Mouse (Mus musculus) limb, embryonic 12.5 days (tissue): ENCODE results near the gene Gm9999. TPM values are rescaled to one million over a fixed set of nuclear protein-coding genes. Genes with fewer than 3 reads are reported as not detected.

ENCODE experiments used
- ATAC-seq: fragments of 200-750 bp; cut with Nextera tagmentation; 2 replicates; pipeline ENCODE4 v1.8.0; 2017; ENCODE audit warnings: low read depth, moderate TSS enrichment; ENCODE audit not compliant: insufficient number of reproducible peaks, insufficient read depth, low FRiP score, low TSS enrichment
- H3K27ac ChIP-seq: fragments of 300-500 bp; sonication (generic); 2 replicates; pipeline ENCODE4 v1.5.1; 2016; ENCODE audit warnings: mild to moderate bottlenecking, moderate library complexity
- H3K27me3 ChIP-seq: fragments of 300-500 bp; sonication (generic); 2 replicates; pipeline ENCODE4 v1.6.1; 2016; ENCODE audit warnings: mild to moderate bottlenecking, moderate library complexity
- H3K36me3 ChIP-seq: fragments of 300-500 bp; sonication (generic); 2 replicates; pipeline ENCODE4 v1.6.1; 2016; ENCODE audit warnings: mild to moderate bottlenecking, moderate library complexity
- H3K4me1 ChIP-seq: fragments of 300-500 bp; sonication (generic); replicated peaks from 2 replicates; pipeline ENCODE4 v1.6.1; 2016
- H3K4me2 ChIP-seq: fragments of 300-500 bp; sonication (generic); 2 replicates; pipeline ENCODE4 v1.6.1; 2016; ENCODE audit warnings: mild to moderate bottlenecking, moderate library complexity
- H3K4me3 ChIP-seq: fragments of 300-500 bp; sonication (generic); replicated peaks from 2 replicates; pipeline ENCODE4 v1.5.1; 2016; ENCODE audit warnings: mild to moderate bottlenecking
- H3K9ac ChIP-seq: fragments of 300-500 bp; sonication (generic); replicated peaks from 2 replicates; pipeline ENCODE4 v1.6.1; 2016; ENCODE audit warnings: mild to moderate bottlenecking, moderate library complexity
- H3K9me3 ChIP-seq: fragments of 300-500 bp; sonication (generic); 2 replicates; pipeline ENCODE4 v1.6.1; 2016; ENCODE audit warnings: mild to moderate bottlenecking, moderate library complexity
- WGBS: fragments of 180-500 bp; shearing (Covaris S2); methylation state at CpG from one replicate; pipeline ENCODE4 v1.1.7; 2016; 5-methylcytosine and 5-hydroxymethylcytosine counted together
- polyA plus RNA-seq: library from polyadenylated mRNA; unstranded; fragments of >200 nt; fragmentation: Nextera tagmentation; extraction: Ambion mirVana; gene quantifications from 2 replicates; pipeline ENCODE4 v1.2.1, GENCODE M21; 2016

The Gm9999 gene
- polyA plus RNA-seq, 1 experiment from 2014 or later: not detected

DNA sequence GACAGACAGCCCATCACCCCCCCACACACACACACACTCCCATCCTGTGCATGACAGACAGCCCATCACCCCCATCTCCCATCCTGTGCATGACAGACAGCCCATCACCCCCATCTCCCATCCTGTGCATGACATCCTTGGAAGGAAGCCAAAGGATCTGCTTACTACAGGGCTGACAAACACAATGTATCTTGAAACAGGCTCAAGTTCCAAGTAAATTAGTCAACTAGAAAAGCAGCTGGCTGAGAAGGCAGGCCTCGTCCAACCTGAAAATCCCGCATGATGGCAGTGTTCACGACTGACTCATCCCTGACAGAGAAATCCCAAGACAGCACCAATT is 17.2 kb downstream of the Gm9999 start:
- peaks cover 16% of the 10 kb centered on the region for H3K4me1 ChIP-seq
- H3K9ac ChIP-seq: no peak overlapping the region
- H3K27me3 ChIP-seq: no peaks in the 10 kb centered on the region
- no peak overlapping the region for H3K27ac ChIP-seq
- no peak overlapping the region for H3K4me3 ChIP-seq
- no peak for ATAC-seq
- H3K36me3 ChIP-seq: peaks cover 37% of the 10 kb centered on the region
- 74% methylated on average over 3 of the region's 3 CpGs for WGBS
- H3K4me2 ChIP-seq: no peak overlapping the region
- no peaks in the 10 kb centered on the region for H3K9me3 ChIP-seq

DNA sequence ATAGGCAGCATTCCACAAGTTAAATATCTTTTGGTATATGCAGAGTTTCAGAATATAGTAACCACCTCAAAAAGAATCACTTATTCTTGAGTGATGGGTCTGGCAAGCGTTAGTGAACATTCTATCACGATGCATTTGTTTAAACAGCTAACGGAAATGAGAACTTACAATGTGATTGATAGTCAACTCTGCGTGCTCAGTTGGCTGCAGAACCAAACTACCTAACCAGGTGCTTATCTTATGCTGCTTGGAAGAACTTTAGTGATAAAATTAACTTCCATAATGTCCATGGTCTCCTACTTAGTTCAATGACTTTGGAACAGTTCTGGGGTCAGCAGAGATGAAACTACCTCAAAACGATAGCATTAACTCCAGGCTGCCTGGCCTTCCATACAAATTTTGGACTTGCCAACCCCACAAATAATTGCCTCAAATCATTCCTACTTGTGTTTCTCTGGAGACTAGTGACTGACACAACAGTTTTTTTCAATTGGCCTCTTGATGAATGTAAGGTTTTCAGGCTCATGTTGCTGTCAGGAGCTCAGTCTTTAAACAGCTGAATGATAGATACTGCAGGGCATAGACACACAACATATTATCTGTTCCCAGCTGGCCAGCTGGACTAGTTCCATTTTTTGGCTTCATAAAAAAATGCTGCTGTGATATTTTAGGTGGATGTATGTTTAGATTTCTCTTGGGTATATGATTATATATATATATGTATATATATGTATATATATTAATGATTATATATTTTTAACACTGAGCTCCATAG is 17.9 kb downstream of the Gm9999 start:
- no peak overlapping the region for H3K9ac ChIP-seq
- ATAC-seq: no peak
- 92% methylated on average over 5 of the region's 5 CpGs for WGBS
- H3K36me3 ChIP-seq: peaks cover 31% of the 10 kb centered on the region
- H3K4me3 ChIP-seq: no peak overlapping the region
- no peak overlapping the region for H3K27ac ChIP-seq
- peaks cover 16% of the 10 kb centered on the region for H3K4me1 ChIP-seq
- H3K9me3 ChIP-seq: no peaks in the 10 kb centered on the region
- no peak overlapping the region for H3K4me2 ChIP-seq
- no peaks in the 10 kb centered on the region for H3K27me3 ChIP-seq

DNA sequence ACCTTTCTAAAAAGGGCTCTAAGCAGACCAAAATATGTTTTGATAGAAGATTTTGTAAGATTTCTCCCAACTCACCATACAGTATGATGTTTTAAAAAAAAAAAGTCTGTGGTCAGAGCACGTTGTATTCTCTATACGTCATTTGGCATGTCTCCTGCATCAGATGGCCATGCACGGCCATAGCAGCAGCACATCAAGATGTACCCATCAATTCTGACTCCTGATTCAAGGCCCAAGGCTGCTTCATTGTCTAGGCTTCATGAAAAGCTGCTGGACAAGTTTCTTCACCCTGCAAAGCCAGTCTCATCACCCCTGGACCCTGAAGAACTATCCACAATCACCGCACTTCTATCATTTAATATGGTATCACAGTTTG is 18.5 kb downstream of the Gm9999 start:
- no peak for ATAC-seq
- H3K9me3 ChIP-seq: no peaks in the 10 kb centered on the region
- H3K9ac ChIP-seq: no peak overlapping the region
- no peak overlapping the region for H3K4me3 ChIP-seq
- H3K27ac ChIP-seq: no peak overlapping the region
- H3K27me3 ChIP-seq: no peaks in the 10 kb centered on the region
- peaks cover 25% of the 10 kb centered on the region for H3K36me3 ChIP-seq
- H3K4me1 ChIP-seq: peaks cover 18% of the 10 kb centered on the region
- 74% methylated on average over 4 of the region's 4 CpGs for WGBS
- no peak overlapping the region for H3K4me2 ChIP-seq

DNA sequence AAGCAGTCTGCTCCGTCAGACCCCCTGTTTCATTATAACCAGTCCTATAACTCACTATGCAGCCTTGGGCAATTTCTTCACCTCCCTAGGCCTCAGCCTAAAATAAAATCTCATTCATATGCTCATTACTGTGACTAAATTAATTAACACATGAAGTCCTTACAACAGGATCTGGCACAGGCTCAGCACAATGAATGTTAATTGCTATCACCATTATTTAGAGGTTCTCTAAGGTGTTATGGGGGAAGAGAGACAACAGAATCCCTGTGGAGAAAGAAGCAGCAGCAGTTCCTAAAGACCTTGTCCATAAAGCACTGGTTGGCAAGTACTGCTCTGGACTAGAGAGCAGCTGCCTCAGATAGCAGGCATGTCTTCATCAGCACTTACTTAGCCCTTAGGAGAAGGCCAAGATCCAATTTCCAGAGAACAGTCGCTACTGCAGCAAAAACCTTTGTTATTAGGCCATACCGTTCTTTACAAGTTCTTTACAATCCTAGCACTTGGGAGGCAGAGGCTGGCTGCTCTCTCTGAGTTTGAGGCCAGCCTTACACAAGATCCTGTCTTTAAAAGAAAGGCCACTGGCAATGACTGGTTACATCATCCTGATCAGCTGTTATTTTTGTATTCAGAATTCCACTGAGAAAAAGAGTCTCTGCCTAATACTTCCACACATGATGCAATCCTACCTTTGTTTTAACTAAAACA is 20.2 kb downstream of the Gm9999 start:
- H3K27ac ChIP-seq: no peak overlapping the region
- no peak overlapping the region for H3K4me2 ChIP-seq
- H3K4me3 ChIP-seq: no peak overlapping the region
- H3K27me3 ChIP-seq: no peaks in the 10 kb centered on the region
- WGBS: 37% methylated on average over 3 of the region's 3 CpGs
- H3K36me3 ChIP-seq: peaks cover 8% of the 10 kb centered on the region
- no peak overlapping the region for H3K9ac ChIP-seq
- no peaks in the 10 kb centered on the region for H3K9me3 ChIP-seq
- peaks cover 24% of the 10 kb centered on the region for H3K4me1 ChIP-seq
- ATAC-seq: no peak

DNA sequence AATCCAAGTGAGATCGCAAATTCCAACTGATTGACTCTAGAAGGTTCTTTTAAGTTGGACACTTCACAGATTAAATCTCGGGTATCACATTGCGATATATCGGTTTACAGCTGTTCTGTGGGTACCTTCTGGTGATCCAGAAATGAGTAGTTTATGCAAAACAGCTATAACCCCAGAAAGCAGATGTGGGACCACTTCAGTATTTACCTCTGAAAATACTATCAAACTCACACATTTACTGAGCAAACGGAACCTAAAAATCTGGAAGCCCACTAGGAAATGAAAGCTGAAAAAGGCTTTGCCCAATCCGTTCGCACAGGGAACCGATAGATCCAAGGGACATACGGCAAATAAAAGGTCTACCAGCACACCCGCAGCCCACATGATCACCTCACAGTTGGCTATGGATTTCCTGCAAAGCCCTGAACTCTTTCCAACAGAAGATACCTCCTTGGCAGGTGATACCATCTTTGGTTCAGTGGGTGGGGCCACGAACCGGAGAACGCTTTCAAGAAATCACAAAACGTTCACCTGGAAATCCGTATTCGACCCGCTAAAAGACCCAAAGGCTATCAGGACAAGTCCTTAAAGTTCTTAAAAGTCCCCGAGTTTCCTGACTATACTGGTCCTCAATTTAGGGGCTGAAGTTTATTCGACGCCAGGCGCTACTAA is 23.9 kb downstream of the Gm9999 start:
- WGBS: 25% methylated on average over 21 of the region's 21 CpGs
- Histone ChIP-seq H3K27ac (peak overlapping the region; percentile 87), H3K9ac (peak overlapping the region; percentile 67), H3K36me3 (no peaks in the 10 kb centered on the region), H3K9me3 (no peaks in the 10 kb centered on the region), H3K4me3 (peak overlapping the region; percentile 59), H3K4me2 (peak overlapping the region; percentile 80), H3K4me1 (peaks cover 28% of the 10 kb centered on the region), H3K27me3 (no peaks in the 10 kb centered on the region)
- no peak for ATAC-seq

DNA sequence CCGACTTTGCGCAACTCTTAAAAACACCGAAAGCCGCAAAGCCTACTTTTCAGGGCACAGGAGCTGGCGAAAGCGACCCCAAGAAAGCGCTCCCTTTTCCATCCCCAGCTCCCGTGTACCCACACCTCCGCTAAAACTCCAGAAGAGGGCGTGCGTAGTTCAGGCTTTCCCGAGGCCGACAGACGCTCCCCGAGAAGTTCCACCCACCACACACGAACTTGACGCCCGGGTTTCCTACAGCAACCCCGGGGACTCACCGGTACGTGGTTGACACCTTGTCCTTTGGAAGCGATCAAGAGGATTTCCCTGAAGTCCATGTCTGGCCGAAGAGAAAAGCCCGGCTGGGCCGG is 24.4 kb downstream of the Gm9999 start:
- Histone ChIP-seq H3K9ac (peak overlapping the region; percentile 67), H3K9me3 (no peaks in the 10 kb centered on the region), H3K27me3 (no peaks in the 10 kb centered on the region), H3K4me1 (peaks cover 23% of the 10 kb centered on the region), H3K4me3 (peak overlapping the region; percentile 59), H3K4me2 (peak overlapping the region; percentile 80), H3K36me3 (no peaks in the 10 kb centered on the region), H3K27ac (peak overlapping the region; percentile 87)
- WGBS: under 1% methylated on average over 25 of the region's 25 CpGs
- 0 out of 2 replicates have a peak, but pooled peaks have one; percentile 44 for ATAC-seq

DNA sequence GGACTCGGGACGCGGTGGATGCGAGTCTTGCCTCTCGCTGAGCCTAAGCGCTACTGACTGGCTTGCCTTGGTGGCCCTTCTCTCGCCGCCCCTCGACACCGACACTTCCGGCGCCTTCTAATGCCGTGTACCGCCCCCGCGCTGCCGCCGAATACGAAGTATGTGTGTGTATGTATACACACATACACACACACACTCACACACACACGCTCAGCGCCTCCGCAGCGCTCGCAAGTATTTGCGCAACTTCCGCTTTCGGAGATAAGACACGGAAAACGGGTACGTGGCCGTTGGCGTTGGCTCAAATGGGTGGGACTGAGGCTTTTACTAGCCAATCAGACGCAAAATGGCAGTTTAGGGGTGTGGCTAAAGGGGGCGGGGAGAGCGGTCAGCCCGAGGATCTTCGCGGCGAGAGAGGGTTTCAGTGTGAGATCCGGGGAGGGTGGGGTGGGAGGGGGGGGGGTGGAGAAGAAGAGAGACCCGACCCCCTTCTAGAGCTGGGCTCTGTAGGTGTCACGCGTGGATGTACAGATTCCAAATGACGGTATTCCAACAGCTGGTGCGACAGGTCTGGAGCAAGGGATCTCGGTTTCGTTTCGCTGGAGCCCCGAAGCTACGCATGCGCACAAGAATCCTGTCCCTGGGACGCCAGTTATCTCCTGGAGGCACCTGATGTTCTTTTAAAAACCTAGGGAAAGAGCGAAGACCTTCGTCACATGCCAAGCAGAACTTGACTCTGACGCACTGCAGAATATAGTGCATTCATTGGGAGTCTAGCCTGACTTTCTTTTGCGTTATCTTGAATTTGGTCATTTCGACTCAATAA is 25.0 kb downstream of the Gm9999 start, which contains the start of gene Spty2d1:
Gene Spty2d1, minus strand, starts transcription at position 244 of the 826 bp plus-strand sequence.
- peak; percentile 95 for ATAC-seq
- Histone ChIP-seq H3K9me3 (no peaks in the 10 kb centered on the region), H3K36me3 (no peaks in the 10 kb centered on the region), H3K4me3 (peak within 1 kb of the TSS; percentile 59), H3K4me1 (peaks cover 17% of the 10 kb centered on the region), H3K27ac (peak within 1 kb of the TSS; percentile 87), H3K27me3 (no peaks in the 10 kb centered on the region), H3K4me2 (peak within 1 kb of the TSS; percentile 80), H3K9ac (peak within 1 kb of the TSS; percentile 67)
- WGBS: under 1% methylated on average over 57 of the region's 57 CpGs

DNA sequence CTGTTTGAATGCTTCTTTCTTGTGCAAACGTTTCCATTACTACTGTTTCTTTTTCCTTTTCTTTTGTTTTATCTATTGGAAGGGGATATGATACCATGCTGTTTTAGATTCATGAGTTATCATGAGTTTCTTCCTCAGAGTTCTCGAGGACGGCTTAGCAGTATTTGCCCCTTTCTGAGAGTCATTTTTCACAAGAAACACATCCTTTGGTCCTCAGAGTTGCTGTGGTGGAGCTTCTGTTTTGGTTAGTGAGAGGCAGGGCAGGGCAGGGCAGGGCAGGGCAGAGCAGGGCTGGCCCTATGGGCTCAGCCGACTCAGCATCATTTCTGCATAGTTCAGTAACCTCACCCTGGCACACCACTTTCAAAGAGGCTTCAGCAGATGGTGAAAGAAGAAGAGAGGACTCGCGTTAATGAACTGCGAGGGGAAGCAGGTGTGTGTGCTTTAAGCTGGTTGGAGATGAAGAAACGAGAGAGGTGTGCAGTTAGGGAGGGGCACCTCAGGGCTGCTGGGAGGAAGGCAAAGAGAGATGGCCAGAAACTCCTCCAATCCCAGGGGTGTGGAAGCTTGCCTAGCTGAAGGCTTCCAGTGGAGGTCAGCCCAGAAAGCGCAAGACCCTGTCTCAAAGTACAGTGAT is 29.9 kb downstream of the Gm9999 start:
- Histone ChIP-seq H3K9ac (no peak overlapping the region), H3K9me3 (no peaks in the 10 kb centered on the region), H3K4me1 (peaks cover 14% of the 10 kb centered on the region), H3K27me3 (no peaks in the 10 kb centered on the region), H3K4me2 (no peak overlapping the region), H3K36me3 (no peaks in the 10 kb centered on the region), H3K4me3 (no peak overlapping the region), H3K27ac (no peak overlapping the region)
- WGBS: 46% methylated on average over 9 of the region's 9 CpGs
- ATAC-seq: no peak

DNA sequence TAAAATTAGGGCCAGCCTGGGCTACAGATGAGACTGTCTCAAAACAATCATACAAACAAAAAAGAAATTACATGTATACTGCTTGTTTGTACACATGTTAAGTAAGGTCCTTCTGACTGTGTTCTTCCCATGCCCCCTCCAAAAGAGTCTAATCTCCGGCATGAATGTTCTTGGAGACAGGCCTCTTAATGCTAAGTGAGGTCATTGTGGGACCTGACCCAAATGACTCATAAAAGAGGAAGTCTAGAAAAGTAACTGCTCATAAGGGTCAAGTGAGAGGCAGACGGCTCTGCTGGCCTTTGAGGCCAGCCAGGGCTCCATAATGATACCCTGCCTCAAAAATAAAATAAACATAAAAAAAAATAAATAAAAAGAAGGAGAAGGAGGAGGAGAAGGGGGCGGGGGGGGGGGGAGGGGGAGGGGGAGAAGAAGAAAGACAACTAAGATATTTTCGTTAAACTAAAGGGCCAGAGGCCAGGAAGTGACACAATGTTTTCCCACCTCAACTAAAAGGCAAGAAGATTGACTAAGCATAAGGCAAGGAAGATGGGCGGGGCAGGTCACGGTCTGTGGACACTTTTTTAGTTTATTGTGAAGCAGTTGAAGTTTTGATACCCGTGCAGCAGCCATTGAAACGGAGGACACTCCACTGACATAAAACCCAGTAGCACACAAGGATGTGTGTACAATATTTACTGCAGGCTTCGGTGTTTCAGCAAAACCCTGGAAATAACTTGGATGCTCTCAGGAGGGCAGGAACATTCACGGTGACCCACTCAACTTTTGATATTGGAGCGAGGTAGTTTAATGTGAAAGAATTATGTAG is 31.4 kb downstream of the Gm9999 start:
- 0 out of 2 replicates have a peak overlapping the region, but pooled peaks have one; percentile 2 for H3K27ac ChIP-seq
- no peaks in the 10 kb centered on the region for H3K36me3 ChIP-seq
- no peaks in the 10 kb centered on the region for H3K9me3 ChIP-seq
- no peak overlapping the region for H3K4me3 ChIP-seq
- no peak overlapping the region for H3K4me2 ChIP-seq
- no peak overlapping the region for H3K9ac ChIP-seq
- WGBS: 68% methylated on average over 10 of the region's 11 CpGs
- peaks cover 5% of the 10 kb centered on the region for H3K4me1 ChIP-seq
- ATAC-seq: no peak
- H3K27me3 ChIP-seq: no peaks in the 10 kb centered on the region
